Mouse (Mus musculus) cortical plate, adult 2 months (tissue): ENCODE measurements around the gene Rab11fip2.

Experiments used
- CTCF ChIP-seq: fragments of 200-500 bp; IDR thresholded peaks from 2 replicates; pipeline ENCODE4 v1.5.1; 2011; ENCODE audit warnings: mild to moderate bottlenecking, control low read depth, low read length; ENCODE audit not compliant: insufficient read depth; ENCODE audit errors: extremely low read depth
- POLR2A ChIP-seq: fragments of 200-500 bp; IDR thresholded peaks from 2 replicates; pipeline ENCODE4 v1.6.1; 2011; ENCODE audit warnings: mild to moderate bottlenecking, low read length, control low read depth; ENCODE audit not compliant: insufficient read depth; ENCODE audit errors: extremely low read depth

DNA sequence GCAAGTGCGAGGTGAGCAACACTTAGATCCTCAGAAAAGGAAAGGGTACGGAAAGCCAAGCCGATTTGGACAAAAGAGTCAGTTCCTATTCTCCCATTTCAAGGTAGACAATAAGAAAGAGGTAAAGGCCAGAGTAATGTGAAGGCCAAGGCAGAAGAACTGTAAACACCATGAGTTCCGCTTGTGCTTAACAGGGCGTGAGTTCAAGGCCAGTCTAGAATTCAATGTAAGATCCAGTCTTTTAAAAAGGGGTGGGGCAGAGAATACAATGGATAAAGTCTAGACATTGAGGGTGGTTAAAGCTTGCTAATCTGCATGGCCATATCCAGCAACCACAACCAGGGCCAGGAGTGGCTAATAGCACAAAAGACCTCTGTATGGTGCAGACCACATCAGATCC, 6.3 kb upstream of the Rab11fip2 start:
- TF ChIP-seq CTCF (no peak), POLR2A (no peak)
